Mouse (Mus musculus) bone marrow macrophage, adult 2 months (primary cell): ENCODE measurements around the gene Gpatch1.

ENCODE experiments used
- CTCF ChIP-seq: IDR thresholded peaks from 2 replicates; pipeline ENCODE4 v1.5.1; 2012; ENCODE audit warnings: low read depth, mild to moderate bottlenecking, low read length, moderate library complexity
- POLR2A ChIP-seq: IDR thresholded peaks from 2 replicates; pipeline ENCODE4 v1.6.1; 2012; ENCODE audit warnings: mild to moderate bottlenecking, low read depth, low read length, borderline replicate concordance

- TF ChIP-seq POLR2A (no peak), CTCF (no peak)
Measured at GRCm38 (mm10) chr7:35232796-35233455, 85.3 kb downstream of the Gpatch1 start.
